Mouse (Mus musculus): ENCODE results near the gene Pla2g5.

GRCm38 (mm10) chr4:138856491-138856890 lies 6.8 kb downstream of the Pla2g5 start:
- peak; percentile 99 for TF ChIP-seq CTCF (IDR thresholded peaks at IDR 0.05; ENCODE audit: low read depth)
- TF ChIP-seq EP300 (optimal IDR thresholded peaks at IDR 0.05) = no peak

Data from stomach, postnatal 0 days (tissue).